Mouse (Mus musculus): ENCODE measurements around the gene Zbtb20.

Gene Zbtb20

DNA sequence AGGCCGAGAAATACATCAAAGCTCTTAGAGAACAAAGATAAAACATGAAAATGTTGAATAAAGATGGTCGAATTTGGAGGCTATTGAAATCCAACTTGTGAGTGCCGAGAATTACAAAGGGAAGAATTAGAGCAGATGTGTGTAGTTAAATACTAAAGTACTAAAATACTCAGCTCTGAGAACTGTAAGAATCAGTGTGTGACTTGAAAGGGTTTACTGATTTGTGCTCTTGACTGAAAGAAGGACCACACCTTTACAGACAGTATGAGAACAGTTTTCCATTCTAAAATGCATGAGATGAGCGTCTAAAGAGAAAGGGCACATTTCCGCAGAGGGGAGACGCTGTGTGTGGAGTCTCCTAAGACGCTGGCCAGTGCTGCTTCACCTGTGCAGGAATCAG lies 10.3 kb downstream of the Zbtb20 start:
- no peak for TF ChIP-seq GATA4 (IDR thresholded peaks at IDR 0.05; ENCODE audit: insufficient replicate concordance, low read length)

DNA sequence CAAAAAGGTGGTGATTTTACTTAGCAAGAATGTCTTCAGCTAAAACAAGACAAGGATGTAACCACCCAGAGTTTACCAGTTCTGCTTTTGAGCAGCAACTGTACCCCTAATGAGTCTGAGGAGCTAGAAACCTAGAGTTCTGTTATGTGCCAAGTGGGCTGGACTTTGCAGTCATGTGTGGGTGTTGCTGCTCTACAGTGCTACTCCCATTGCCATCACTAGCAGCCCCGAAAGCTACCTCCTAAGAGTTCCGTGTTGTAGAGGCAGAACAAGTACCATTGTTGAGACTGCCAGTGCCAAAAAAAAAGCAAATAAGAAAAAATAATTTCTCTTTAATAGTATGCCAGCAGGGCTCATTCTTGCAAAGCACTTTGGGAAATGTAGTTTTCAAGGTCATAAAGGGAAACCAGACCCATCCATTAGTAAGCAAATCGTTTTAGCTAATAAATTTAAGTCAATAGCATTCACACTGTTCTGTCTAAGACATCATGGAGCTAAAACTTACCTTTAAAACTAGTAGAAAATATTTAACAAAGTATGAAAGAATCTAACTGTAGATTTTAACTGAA lies 21.5 kb downstream of the Zbtb20 start:
- TF ChIP-seq GATA4 (IDR thresholded peaks at IDR 0.05; ENCODE audit: insufficient replicate concordance, low read length), result no peak

DNA sequence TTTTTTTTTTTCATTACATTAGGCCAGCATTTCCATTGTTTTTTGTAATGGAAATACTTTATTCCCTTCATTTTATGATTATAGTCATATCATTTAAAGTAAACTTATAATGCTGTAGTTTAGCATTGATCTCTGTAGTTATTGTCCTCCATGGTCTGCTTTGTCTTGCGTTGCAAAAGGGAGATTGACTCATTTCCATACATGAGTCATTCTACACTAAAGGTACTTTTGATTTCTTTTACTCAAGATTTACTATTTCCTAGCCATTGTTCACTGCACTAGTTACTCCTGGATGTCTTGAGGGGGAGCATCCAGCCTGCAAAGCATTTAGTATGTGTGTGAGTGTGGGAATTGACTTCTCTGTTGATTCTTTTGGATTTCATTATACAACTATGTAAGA lies 24.6 kb downstream of the Zbtb20 start:
- no peak for TF ChIP-seq GATA4 (IDR thresholded peaks at IDR 0.05; ENCODE audit: insufficient replicate concordance, low read length)

DNA sequence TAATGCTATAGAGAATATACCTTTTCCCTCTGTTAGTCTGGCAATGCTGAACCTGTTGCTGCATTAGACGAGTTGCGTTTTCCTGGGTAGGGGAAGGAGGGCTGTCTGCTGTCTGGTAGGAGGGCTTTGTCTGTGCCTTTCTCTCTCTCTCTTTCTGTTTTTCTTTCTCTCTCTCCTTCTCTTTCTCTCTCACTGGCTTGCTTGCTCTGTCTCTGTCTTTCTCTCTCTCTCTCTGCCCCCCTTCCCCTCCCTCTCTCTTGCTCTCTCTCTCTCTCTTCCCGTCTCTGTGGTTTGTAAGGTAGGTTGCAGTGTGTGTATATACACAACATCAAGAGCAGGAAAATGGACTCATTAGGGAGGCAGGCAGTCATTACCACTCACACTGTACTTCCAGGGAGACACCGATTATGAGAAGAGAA lies 31.6 kb downstream of the Zbtb20 start:
- no peak for TF ChIP-seq GATA4 (IDR thresholded peaks at IDR 0.05; ENCODE audit: insufficient replicate concordance, low read length)

DNA sequence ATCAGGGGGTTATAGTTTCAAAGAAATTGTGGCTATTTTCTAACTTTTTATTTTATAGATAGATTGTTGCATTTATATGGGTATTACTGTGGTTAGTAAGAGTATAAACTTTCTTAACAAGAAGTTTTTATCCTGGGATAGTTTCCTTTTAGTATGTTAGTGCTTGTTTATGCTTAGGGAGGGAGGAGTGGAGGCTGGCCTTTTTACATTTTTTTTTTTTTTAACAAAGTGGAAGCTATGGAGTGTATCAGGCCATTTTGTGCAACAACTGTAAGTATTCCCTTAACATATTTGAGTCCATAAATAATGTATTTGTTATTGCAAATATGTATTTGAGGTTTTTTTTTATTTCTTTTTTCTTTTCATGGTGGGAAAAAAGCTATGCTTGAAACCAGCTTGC lies 32.7 kb downstream of the Zbtb20 start:
- TF ChIP-seq GATA4 (IDR thresholded peaks at IDR 0.05; ENCODE audit: insufficient replicate concordance, low read length), result no peak

DNA sequence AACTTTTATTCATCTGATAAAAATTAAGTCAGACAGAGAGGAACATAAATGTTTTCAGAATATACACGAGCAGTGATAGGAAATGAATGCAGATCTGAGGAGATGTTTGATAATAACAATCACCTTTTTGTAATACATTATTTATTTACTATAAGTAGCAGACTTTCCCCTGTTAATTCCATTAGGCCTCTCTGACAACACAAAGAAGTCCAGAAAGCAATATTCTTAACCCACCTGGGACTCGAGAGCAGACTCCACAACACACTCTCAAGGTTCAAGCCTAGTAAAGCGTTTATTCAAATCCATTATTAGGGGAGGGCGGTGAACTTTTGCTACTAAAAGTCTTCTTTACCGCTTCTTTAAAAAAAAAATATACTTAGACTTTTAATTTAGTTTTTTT lies 33.2 kb downstream of the Zbtb20 start:
- TF ChIP-seq GATA4 (IDR thresholded peaks at IDR 0.05; ENCODE audit: insufficient replicate concordance, low read length), result no peak

DNA sequence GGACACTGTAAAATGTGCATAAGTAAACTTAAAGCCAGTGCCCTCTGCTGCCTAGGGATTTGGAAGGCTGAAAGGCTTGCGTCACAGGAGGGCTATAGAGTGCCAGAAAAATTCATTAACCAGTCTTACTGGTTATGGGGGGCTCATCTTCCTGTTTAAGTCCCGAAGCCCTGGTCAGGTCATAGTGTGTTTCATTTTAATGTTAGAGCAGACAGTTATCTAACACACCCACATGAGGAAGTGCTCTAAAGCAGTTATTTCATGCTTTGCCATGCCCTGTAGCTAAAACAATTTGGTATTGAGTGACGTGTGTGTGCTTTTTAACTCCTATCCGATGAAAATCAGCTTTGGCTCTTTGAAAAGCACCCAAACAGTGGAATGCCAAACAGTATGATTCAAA lies 34.3 kb downstream of the Zbtb20 start:
- TF ChIP-seq GATA4 (IDR thresholded peaks at IDR 0.05; ENCODE audit: insufficient replicate concordance, low read length), result no peak

DNA sequence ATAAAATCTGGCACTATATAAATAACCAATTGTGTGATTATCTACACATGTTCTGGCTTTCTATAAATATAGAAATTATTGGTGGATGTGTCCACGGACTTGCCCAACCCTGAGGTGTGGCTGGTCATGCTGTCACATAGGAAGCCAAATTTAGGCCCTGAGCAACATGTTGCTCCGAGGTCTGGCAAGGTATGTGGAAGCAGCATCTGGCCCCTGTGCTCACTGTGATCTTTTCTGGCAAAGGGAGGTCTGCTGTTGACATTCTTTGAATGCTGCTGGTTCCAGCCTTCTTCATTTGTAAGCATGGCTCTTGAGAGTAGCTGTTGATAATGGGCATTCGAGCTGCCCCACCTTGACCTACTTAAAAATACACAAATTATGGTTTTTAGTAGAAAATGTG lies 35.0 kb downstream of the Zbtb20 start:
- no peak for TF ChIP-seq GATA4 (IDR thresholded peaks at IDR 0.05; ENCODE audit: insufficient replicate concordance, low read length)

DNA sequence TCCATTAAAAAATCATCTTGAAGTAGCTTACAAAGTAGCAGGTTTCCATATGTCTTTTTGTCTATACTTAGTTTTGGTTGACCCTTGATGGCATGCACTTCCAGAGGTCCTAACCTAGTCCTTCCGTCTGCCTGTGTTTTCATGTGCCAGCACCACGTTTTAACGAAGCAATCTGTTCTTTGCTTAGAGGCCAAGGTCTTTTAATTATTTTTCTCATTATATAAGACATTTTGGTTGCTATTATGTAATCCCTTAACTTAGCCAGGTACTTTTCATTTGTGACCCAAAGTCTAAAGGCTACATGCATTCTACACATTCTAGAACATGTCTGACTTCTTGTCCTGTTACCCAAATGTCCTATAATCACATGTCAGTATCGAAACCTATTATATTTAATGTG lies 35.6 kb downstream of the Zbtb20 start:
- TF ChIP-seq GATA4 (IDR thresholded peaks at IDR 0.05; ENCODE audit: insufficient replicate concordance, low read length), result no peak

DNA sequence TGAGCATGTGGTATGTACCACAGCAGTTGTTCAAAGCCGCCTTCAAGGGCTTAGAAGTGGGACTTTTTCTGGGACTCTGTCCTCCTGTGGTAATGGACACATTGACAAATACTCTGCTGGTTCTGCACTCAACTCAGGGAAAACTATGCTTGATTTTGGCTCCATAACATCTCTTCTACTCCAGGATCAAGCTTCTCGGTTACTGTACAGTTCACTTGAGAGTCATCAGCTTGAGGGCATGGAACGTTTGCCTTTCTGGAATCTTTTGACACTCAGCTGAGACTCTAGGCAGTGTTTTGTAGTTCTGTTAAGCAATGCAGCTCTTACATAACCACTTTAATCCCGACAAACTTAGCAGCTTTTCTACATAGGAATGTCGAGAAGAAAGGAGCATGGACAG lies 36.1 kb downstream of the Zbtb20 start:
- no peak for TF ChIP-seq GATA4 (IDR thresholded peaks at IDR 0.05; ENCODE audit: insufficient replicate concordance, low read length)

DNA sequence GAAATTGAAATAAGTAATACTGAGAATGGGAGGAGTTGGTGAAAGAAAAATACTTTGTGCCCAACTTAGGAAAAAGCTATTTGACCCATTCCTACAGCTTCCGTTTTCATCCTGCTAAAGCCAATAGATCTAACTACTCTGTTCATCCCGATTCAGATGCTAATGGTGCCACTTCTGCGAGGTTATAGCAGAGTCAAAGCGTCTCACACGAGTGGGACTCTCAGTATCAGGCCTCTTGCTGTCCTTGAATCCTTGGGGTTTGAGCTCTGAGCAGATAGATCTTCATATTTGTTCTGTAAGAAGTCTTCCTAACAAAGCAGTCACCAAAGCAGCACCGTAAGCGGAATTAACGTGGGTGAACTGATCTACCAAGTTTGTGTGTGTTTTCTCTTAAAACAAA lies 37.6 kb downstream of the Zbtb20 start:
- no peak for TF ChIP-seq GATA4 (IDR thresholded peaks at IDR 0.05; ENCODE audit: insufficient replicate concordance, low read length)

DNA sequence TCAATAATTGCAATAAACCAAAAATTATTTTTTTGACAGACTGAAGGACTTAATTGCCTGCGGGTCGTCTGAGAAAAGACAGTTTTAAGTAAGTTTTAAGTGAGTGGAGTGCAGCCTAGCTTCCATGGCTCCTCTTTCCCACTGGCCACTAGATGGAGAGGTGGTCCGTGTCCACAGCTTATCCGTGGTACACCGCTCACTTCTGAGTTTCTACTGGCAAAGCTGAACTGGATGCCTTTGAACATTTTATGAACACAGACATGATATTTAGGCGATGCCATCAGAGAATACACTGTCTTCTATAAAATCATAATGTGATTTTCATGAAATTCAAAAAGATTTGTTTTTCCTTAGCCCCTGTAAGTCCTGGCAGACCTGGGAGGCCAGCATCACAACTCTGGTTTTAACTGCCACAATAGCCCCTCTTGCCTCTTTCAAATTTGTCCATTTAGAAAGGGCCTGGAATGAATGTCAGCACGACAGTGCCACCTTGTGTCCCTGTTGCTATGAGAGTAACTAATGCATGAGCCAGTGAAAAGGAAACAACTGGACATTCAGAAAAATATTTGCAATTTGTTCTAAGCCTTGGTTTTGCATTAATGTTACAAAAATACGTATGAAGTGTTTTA lies 38.9 kb downstream of the Zbtb20 start:
- no peak for TF ChIP-seq GATA4 (IDR thresholded peaks at IDR 0.05; ENCODE audit: insufficient replicate concordance, low read length)

DNA sequence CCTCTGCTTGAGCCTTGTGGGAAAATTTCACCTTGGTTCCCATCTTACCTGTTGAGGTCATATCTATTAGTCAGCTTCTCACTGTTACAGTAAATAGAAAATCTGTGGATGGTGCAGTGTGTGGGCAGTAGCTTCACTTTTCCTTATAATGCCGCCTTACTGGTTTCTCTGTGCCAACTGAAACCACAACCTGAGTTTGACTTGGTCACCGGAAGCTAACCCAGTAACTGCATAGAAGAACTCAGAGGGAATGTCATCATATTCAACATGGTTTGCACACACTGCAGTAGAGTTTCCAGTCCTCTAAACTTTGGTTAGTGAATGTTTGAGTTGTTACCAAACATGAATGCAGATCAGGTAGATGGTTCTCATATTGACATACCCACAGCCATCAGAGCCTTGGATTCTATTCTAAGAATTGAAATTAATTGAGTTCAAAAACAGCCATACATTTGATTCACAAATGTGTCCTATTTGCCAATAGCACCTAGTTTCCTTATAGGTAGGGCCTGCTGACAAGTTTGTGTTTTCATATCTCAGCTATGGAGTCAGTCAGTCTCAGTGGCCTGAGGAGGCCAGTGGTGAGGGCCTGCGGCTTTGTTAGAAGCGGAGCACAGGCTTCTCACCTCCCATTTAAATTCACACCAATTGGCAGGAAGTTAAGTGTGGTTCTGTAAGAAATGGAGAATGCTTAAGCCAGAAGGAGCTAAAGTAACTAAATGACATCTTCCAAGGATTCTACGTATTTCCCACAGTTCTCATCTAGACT lies 44.5 kb downstream of the Zbtb20 start:
- no peak for TF ChIP-seq GATA4 (IDR thresholded peaks at IDR 0.05; ENCODE audit: insufficient replicate concordance, low read length)

DNA sequence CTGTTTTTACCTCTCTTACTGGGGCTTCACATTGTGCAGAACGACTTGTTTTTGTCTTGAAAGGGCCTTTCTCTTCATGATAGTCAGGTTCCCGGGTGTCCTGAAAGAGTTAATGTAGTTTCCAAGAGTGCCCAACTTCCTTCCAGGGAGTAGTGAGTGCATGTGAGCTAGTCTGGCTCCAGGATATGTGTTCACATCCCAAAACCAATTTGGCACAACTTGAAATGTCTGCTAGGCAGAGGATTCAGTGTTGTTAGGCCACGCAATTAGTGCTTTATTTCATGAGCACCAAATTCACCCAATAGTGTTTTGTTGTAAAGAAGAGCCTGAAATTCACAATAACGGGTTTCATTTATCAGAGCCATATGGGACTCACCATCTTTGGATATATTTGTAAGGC lies 45.8 kb downstream of the Zbtb20 start:
- no peak for TF ChIP-seq GATA4 (IDR thresholded peaks at IDR 0.05; ENCODE audit: insufficient replicate concordance, low read length)

DNA sequence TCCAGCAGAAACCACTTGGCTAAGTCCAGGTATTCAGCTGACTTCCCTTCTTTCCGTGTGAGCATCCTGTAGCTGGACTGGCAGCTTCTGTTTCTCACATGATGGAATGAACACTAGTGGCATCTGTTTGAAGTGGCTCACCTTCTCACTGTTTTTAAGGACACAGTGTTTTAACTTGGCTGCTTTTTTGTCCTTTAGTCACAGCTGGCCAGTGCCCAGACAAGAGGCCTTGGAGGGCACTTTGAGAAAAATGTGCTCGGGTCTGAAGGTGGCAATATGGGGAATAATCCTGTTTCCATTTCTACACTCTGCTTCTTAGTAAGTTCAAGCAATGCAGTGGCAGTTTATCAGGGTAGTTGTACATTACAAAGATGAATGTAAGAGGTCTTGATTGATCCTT lies 62.5 kb downstream of the Zbtb20 start:
- no peak for TF ChIP-seq GATA4 (IDR thresholded peaks at IDR 0.05; ENCODE audit: insufficient replicate concordance, low read length)

DNA sequence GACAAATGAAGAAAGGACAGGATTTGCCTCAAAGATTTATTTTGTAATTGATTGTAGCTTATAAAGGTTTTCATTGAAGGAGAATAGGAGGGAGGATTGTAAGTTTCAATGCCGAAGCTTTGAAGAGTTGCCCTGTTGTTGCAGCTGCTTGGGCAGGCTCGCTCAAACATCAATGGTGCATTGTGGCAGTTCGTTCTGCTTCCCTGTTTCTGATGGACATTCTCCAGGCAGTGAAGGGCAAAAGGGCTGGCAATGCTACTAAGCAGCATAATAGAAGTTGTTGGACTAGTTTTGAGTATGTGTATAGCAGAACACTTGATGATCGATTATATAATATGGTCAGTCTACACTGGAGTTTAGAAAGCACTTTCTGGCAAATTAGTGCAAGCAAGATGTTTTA lies 71.3 kb downstream of the Zbtb20 start:
- TF ChIP-seq GATA4 (IDR thresholded peaks at IDR 0.05; ENCODE audit: insufficient replicate concordance, low read length), result no peak

Data from liver, adult (tissue).